Mouse (Mus musculus) neural tube, embryonic 14.5 days (tissue): ENCODE results near the gene Fxyd6. TPM values are rescaled to one million over a fixed set of nuclear protein-coding genes. Genes with fewer than 3 reads are reported as not detected.
A peak's percentile ranks its signal among the peaks of the same experiment; 100 is the strongest.

Experiments used
- ATAC-seq: fragments of 200-750 bp; cut with Nextera tagmentation; 2 replicates; pipeline ENCODE4 v1.8.0; 2017; ENCODE audit warnings: low read depth, mild to moderate bottlenecking, moderate TSS enrichment, moderate library complexity
- H3K27ac ChIP-seq: fragments of 300-500 bp; sonication (generic); 2 replicates; pipeline ENCODE4 v1.5.1; 2014; ENCODE audit warnings: low read depth, mild to moderate bottlenecking, control low read depth, low read length, moderate library complexity, mixed read lengths
- H3K27me3 ChIP-seq: fragments of 300-500 bp; sonication (generic); 2 replicates; pipeline ENCODE4 v1.6.1; 2014; ENCODE audit warnings: low read length; ENCODE audit not compliant: control insufficient read depth, insufficient read depth
- H3K36me3 ChIP-seq: fragments of 300-500 bp; sonication (generic); 2 replicates; pipeline ENCODE4 v1.6.1; 2014; ENCODE audit warnings: low read length, mixed read lengths; ENCODE audit not compliant: control insufficient read depth, insufficient read depth
- H3K4me1 ChIP-seq: fragments of 300-500 bp; sonication (generic); 2 replicates; pipeline ENCODE4 v1.6.1; 2014; ENCODE audit warnings: low read length; ENCODE audit not compliant: control insufficient read depth, insufficient read depth
- H3K4me2 ChIP-seq: fragments of 300-500 bp; sonication (generic); 2 replicates; pipeline ENCODE4 v1.6.1; 2014; ENCODE audit warnings: mild to moderate bottlenecking, low read depth, low read length, control low read depth
- H3K4me3 ChIP-seq: fragments of 300-500 bp; sonication (generic); 2 replicates; pipeline ENCODE4 v1.5.1; 2014; ENCODE audit warnings: low read depth, low read length, control low read depth, mixed read lengths
- H3K9ac ChIP-seq: fragments of 300-500 bp; sonication (generic); replicated peaks from 2 replicates; pipeline ENCODE4 v1.6.1; 2014; ENCODE audit warnings: low read depth, mild to moderate bottlenecking, control low read depth, low read length, mixed read lengths
- H3K9me3 ChIP-seq: fragments of 300-500 bp; sonication (generic); 2 replicates; pipeline ENCODE4 v1.6.1; 2016; ENCODE audit warnings: low read length; ENCODE audit not compliant: control insufficient read depth
- WGBS: fragments of 180-500 bp; shearing (Covaris S2); extraction: QIAGEN DNeasy Blood & Tissue Kit; methylation state at CpG from one replicate; pipeline ENCODE4 v1.1.7; 2014; 5-methylcytosine and 5-hydroxymethylcytosine counted together
- polyA plus RNA-seq: library from polyadenylated mRNA; unstranded; fragments of >200 nt; fragmentation: Nextera tagmentation; extraction: Ambion mirVana; gene quantifications from 2 replicates; pipeline ENCODE4 v1.2.1, GENCODE M21; 2014

Gene Fxyd6
- polyA plus RNA-seq, 1 experiment from 2014 or later = 341 TPM

DNA sequence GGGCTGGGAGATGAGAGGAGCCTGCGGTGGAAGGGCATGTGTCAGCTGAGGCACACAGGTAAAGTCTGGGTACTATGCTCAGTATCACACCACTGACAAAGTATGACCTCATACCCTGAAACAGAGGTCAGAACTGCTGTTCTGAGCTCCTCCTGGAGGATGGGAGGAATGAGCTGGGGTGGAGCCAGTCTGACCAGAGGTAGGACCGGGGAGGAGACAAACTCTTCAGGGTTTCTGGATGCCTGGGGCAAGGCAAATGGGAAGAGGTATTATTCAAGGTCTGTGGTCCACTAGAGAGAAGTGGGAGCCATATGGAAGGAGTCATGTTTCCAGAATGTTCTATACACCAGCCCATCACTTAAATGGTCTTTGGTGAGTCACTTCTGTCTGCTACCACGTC is 41.1 kb downstream of the Fxyd6 start:
- 89% methylated on average over 3 of the region's 3 CpGs for WGBS

DNA sequence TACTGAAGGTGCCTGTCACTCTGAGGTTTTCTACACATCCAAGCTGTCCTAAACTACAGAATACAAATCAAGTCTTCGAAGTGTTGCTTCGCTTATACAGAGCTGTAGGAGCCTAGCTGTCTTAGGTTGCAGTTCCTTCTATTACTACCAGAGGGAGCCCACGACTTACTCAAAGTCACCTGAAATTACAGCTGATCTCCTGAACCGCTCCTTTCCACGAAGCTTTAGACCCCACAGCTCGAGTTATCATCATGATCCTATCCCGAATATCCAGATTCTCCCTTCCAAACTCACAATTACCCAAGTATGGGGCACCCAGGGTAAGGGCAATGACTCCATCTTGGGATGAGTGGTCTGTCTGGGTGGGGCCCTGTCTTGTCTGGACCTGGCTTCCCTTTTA is 41.8 kb downstream of the Fxyd6 start:
- Histone ChIP-seq H3K9ac (no peak overlapping the region), H3K27ac (no peak overlapping the region)
- WGBS = 25% methylated on average over 7 of the region's 7 CpGs

More for the DNA sequence above, 41.1 kb downstream of the Fxyd6 start:
- Histone ChIP-seq H3K9ac (no peak overlapping the region), H3K4me2 (no peak overlapping the region), H3K9me3 (no peaks in the 10 kb centered on the region), H3K4me3 (no peak overlapping the region), H3K27me3 (no peaks in the 10 kb centered on the region), H3K36me3 (no peaks in the 10 kb centered on the region), H3K27ac (no peak overlapping the region), H3K4me1 (0 out of 2 replicates have a peak, but pooled peaks cover 3% of the 10 kb centered on the region)
- no peak for ATAC-seq

DNA sequence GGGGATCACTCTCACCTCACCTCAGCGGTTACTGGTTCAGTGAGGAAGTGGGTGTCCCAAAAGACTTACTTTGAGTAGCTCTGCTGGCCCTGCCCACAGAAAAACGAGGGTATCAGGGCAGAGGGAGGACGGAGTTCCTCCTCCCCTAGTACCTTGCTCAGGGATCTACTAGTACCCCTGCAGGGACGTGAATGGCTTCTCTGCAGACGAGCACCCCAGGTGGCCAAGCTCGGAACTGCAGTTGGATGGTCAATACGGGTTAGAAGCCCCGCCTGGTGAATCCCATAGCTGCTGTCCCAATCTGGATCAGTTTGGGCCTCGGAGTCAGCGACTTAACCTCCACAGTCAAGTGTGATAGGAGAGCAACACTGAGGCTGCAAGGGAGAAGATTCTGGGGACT is 42.3 kb downstream of the Fxyd6 start:
- H3K36me3 ChIP-seq = no peaks in the 10 kb centered on the region
- no peaks in the 10 kb centered on the region for H3K27me3 ChIP-seq
- no peak overlapping the region for H3K9ac ChIP-seq
- H3K9me3 ChIP-seq = no peaks in the 10 kb centered on the region
- WGBS = 6% methylated on average over 10 of the region's 10 CpGs
- ATAC-seq = peak; percentile 45; the same call in 1 of the 2 replicates
- H3K27ac ChIP-seq = no peak overlapping the region
- H3K4me1 ChIP-seq = 0 out of 2 replicates have a peak, but pooled peaks cover 3% of the 10 kb centered on the region
- H3K4me3 ChIP-seq = no peak overlapping the region
- peak overlapping the region; percentile 19; the same call in 1 of the 2 replicates for H3K4me2 ChIP-seq

More for the DNA sequence above, 41.8 kb downstream of the Fxyd6 start:
- no peaks in the 10 kb centered on the region for H3K27me3 ChIP-seq
- H3K9me3 ChIP-seq = no peaks in the 10 kb centered on the region
- ATAC-seq = peak; percentile 68; the same call in 1 of the 2 replicates
- no peak overlapping the region for H3K4me3 ChIP-seq
- peak overlapping the region; percentile 19; the same call in 1 of the 2 replicates for H3K4me2 ChIP-seq
- 0 out of 2 replicates have a peak, but pooled peaks cover 3% of the 10 kb centered on the region for H3K4me1 ChIP-seq
- no peaks in the 10 kb centered on the region for H3K36me3 ChIP-seq

DNA sequence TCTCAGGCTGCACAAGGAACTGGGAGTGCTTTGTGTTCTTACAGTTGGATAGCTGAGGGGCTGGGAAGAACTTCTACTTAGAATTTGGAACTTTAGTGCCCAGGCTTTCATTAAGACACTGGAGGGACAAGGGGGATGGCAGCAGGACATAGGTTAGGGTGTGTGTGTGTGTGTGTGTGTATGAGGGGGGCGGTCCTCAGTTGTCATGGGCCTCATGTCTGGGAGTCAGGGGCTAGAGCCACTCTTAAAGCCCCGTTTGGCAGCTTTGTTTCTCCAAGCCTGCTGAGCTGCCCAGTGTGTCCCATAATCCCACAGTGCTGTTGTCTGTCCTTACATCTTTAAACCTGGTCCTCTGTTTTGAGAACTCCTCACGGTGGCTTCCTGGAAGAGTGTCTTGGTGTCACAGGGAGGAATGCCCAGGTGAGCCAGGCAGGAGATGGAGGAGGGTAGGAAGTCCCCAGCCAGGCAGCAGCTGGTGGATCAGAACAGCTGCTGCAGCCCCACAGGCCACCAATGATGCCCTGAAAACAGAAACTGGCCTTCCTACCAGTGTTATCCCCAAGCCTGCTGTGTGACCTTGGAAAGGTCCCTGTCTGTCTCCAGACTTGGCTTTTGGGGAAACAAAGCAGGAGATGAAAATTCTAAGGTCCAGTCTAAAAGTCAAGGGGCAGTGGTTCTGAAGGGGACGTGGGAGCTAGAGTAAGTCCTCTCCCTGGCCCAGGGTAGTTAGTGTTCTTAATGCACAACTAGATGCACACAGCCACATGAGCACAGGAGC is 42.9 kb downstream of the Fxyd6 start:
- no peaks in the 10 kb centered on the region for H3K9me3 ChIP-seq
- H3K27me3 ChIP-seq = no peaks in the 10 kb centered on the region
- WGBS = 79% methylated on average over 4 of the region's 4 CpGs

DNA sequence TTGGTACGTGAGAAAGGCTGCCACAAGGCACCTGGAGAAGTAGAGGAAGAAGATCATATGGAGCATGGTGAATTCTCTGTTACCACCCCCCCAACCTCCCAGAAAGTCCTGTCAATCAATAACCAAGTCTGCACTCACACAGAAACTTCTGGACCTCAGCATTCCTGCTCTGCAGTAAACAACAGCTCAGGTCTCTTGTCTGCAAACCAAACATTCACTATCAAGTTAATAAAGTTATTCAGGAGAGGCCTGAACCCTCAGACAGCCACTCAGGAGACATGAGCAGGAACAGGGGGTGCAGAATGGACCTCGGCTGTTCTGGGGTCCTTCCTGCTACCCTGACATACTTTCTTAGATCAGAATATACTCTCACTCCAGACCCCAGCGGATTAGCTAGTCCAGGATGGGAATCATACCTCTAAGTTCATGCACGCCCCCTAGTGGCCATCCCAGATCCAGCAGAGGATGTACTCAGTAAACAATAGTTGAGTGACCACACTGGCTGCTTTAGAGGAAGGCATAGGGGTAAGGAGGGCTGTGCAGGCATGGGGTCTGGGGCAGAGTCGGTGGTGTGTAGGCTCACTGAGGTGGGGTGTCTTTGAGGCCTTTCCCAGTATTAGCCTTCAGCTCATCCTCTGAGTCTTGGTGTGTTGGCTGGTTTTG is 43.6 kb downstream of the Fxyd6 start:
- no peaks in the 10 kb centered on the region for H3K27me3 ChIP-seq
- 0 out of 2 replicates have a peak, but pooled peaks cover 3% of the 10 kb centered on the region for H3K4me1 ChIP-seq
- no peak for ATAC-seq
- H3K4me2 ChIP-seq = no peak overlapping the region
- H3K4me3 ChIP-seq = no peak overlapping the region
- WGBS = 60% methylated on average over 5 of the region's 5 CpGs
- no peak overlapping the region for H3K9ac ChIP-seq
- H3K9me3 ChIP-seq = no peaks in the 10 kb centered on the region
- no peak overlapping the region for H3K27ac ChIP-seq
- no peaks in the 10 kb centered on the region for H3K36me3 ChIP-seq

More for the DNA sequence above, 42.9 kb downstream of the Fxyd6 start:
- no peak overlapping the region for H3K9ac ChIP-seq
- H3K4me3 ChIP-seq = no peak overlapping the region
- 0 out of 2 replicates have a peak, but pooled peaks cover 3% of the 10 kb centered on the region for H3K4me1 ChIP-seq
- H3K4me2 ChIP-seq = no peak overlapping the region
- no peak for ATAC-seq
- no peaks in the 10 kb centered on the region for H3K36me3 ChIP-seq
- no peak overlapping the region for H3K27ac ChIP-seq

DNA sequence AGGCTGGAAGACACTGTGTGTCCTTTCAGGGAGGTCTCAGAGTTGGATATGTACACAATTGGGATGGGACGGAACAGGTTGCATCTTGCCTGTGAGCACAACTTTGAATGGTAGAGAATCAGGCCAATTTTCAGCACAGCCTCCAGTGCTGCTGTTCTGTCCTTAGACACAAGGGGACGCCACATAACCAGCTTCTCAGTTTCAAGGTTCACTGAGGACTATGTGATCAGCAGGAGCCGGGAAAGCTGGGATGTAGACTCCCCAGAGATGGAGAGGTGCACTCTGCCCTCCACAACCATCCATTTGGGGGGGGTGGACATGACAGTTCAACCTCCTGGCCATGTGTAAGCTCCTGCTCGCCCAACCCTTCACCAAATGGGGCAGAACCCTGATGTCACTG is 45.9 kb downstream of the Fxyd6 start:
- Histone ChIP-seq H3K4me3 (no peak overlapping the region), H3K27ac (no peak overlapping the region), H3K9me3 (no peaks in the 10 kb centered on the region), H3K4me2 (no peak overlapping the region), H3K9ac (no peak overlapping the region), H3K27me3 (no peaks in the 10 kb centered on the region), H3K36me3 (no peaks in the 10 kb centered on the region), H3K4me1 (0 out of 2 replicates have a peak, but pooled peaks cover 3% of the 10 kb centered on the region)
- no peak for ATAC-seq
- WGBS = 37% methylated on average over 4 of the region's 4 CpGs

DNA sequence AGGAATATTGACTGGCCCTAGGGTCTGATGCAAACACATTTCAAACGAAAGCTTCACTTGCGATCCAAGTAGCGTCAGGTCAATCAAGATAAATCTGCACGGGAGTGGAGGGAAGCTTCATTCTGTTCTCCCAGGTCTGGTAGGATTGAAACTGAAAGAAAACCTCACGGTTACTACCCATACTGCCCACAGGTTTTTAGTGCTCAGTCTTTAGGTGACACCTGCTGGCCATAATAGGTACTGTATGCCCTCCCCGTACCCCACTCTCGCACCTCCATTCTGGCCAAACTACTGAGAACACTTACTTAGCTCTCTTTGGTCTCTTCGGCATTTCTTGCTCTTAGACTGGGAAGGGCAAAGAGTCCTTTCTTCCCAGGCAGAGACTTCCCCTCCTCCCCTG is 47.3 kb downstream of the Fxyd6 start:
- WGBS = 29% methylated on average over 8 of the region's 8 CpGs
- H3K27me3 ChIP-seq = no peaks in the 10 kb centered on the region
- no peak for ATAC-seq
- no peak overlapping the region for H3K27ac ChIP-seq
- no peaks in the 10 kb centered on the region for H3K9me3 ChIP-seq
- H3K4me1 ChIP-seq = 0 out of 2 replicates have a peak, but pooled peaks cover under 1% of the 10 kb centered on the region
- H3K9ac ChIP-seq = no peak overlapping the region
- no peak overlapping the region for H3K4me2 ChIP-seq
- H3K4me3 ChIP-seq = no peak overlapping the region
- H3K36me3 ChIP-seq = no peaks in the 10 kb centered on the region

DNA sequence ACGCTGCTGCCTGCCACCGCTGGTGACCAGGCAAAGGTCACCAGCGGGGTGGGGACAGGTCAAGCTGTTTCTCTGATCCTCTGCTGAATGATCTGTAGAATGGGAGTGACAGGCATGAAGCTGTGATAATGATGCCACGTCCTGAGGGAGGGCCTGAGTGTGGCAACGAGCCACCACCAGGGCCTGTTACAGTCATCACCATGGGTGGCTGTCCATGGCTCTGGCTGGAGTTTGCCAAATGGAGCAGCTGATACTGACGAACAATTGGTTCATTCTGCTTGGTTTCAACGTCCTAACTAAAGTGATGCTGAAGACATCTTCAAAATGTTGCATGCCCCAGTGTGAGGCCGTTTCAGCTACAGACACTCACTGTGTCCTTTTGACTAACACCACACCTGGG is 48.3 kb downstream of the Fxyd6 start:
- Histone ChIP-seq H3K9ac (no peak overlapping the region), H3K4me1 (no peaks in the 10 kb centered on the region), H3K4me3 (no peak overlapping the region), H3K4me2 (no peak overlapping the region), H3K27me3 (no peaks in the 10 kb centered on the region), H3K27ac (no peak overlapping the region), H3K36me3 (no peaks in the 10 kb centered on the region), H3K9me3 (no peaks in the 10 kb centered on the region)
- WGBS = 74% methylated on average over 8 of the region's 8 CpGs
- no peak for ATAC-seq

DNA sequence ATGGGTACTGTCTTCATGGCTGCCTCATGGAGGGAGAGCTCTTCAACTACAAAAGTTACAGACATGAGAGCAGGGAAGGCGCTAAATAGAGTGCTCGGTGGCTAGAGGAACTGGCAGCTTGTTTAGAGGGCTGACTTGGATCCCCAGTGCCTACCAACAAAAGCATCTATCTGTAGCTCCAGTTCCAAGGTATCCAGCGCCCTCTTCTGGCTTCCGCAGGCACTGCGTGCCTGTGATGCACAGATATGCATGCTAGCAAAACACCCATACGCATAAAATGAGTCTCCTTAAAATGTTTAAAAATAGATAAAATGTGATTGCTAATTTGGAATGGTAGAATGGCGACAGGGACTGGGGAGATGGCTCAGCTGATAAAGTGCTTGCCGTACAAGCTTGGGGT is 51.2 kb downstream of the Fxyd6 start:
- Histone ChIP-seq H3K36me3 (no peaks in the 10 kb centered on the region), H3K27ac (no peak overlapping the region), H3K27me3 (no peaks in the 10 kb centered on the region), H3K9ac (no peak overlapping the region), H3K4me2 (no peak overlapping the region), H3K4me3 (no peak overlapping the region), H3K9me3 (no peaks in the 10 kb centered on the region), H3K4me1 (no peaks in the 10 kb centered on the region)
- no peak for ATAC-seq
- 63% methylated on average over 8 of the region's 8 CpGs for WGBS
